Mouse (Mus musculus) hindbrain, embryonic 14.5 days (tissue): ENCODE data around the gene Il27ra. TPM values are rescaled to one million over a fixed set of nuclear protein-coding genes. Genes with fewer than 3 reads are reported as not detected.
A peak's percentile ranks its signal among the peaks of the same experiment; 100 is the strongest.
"Not testable (repeated sequence)": the region's sequence is repeated elsewhere in the genome, so short reads cannot be mapped to it uniquely, and the experiment has no call there.

ENCODE experiments used
- ATAC-seq: fragments of 200-750 bp; cut with Nextera tagmentation; 2 replicates; pipeline ENCODE4 v1.8.0; 2017; ENCODE audit warnings: moderate number of reproducible peaks, mild to moderate bottlenecking, moderate TSS enrichment, moderate library complexity; ENCODE audit not compliant: low FRiP score
- DNase-seq: peaks from one replicate; pipeline ENCODE4 v3.0.0-alpha.2; 2015; ENCODE audit warnings: low spot score
- H3K27ac ChIP-seq: fragments of 300-500 bp; sonication (generic); 2 replicates; pipeline ENCODE4 v1.5.1; 2014; ENCODE audit warnings: mild to moderate bottlenecking, moderate library complexity
- H3K27me3 ChIP-seq: fragments of 300-500 bp; sonication (generic); 2 replicates; pipeline ENCODE4 v1.6.1; 2014; ENCODE audit warnings: mild to moderate bottlenecking, low read length, mixed read lengths; ENCODE audit not compliant: control insufficient read depth, insufficient read depth
- H3K36me3 ChIP-seq: fragments of 300-500 bp; sonication (generic); replicated peaks from 2 replicates; pipeline ENCODE4 v1.6.1; 2014; ENCODE audit not compliant: control insufficient read depth, insufficient read depth
- H3K4me1 ChIP-seq: fragments of 300-500 bp; sonication (generic); replicated peaks from 2 replicates; pipeline ENCODE4 v1.6.1; 2014; ENCODE audit warnings: antibody characterized with exemption, low read length, mixed read lengths; ENCODE audit not compliant: control insufficient read depth, insufficient read depth
- H3K4me2 ChIP-seq: fragments of 300-500 bp; sonication (generic); replicated peaks from 2 replicates; pipeline ENCODE4 v1.6.1; 2014; ENCODE audit warnings: mild to moderate bottlenecking, moderate library complexity
- H3K4me3 ChIP-seq: fragments of 300-500 bp; sonication (generic); replicated peaks from 2 replicates; pipeline ENCODE4 v1.5.1; 2014; ENCODE audit warnings: mild to moderate bottlenecking, low read length
- H3K9ac ChIP-seq: fragments of 300-500 bp; sonication (generic); 2 replicates; pipeline ENCODE4 v1.6.1; 2014
- H3K9me3 ChIP-seq: fragments of 300-500 bp; sonication (generic); 2 replicates; pipeline ENCODE4 v1.6.1; 2016; ENCODE audit warnings: low read length; ENCODE audit not compliant: control insufficient read depth
- WGBS: fragments of 180-500 bp; shearing (Covaris S2); extraction: QIAGEN DNeasy Blood & Tissue Kit; methylation state at CpG from one replicate; pipeline ENCODE4 v1.1.7; 2014; 5-methylcytosine and 5-hydroxymethylcytosine counted together
- polyA plus RNA-seq: library from polyadenylated mRNA; unstranded; fragments of >200 nt; fragmentation: Nextera tagmentation; extraction: Ambion mirVana; gene quantifications from 2 replicates; pipeline ENCODE4 v1.2.1, GENCODE M21; 2014

Gene Il27ra
- polyA plus RNA-seq, 1 experiment from 2014 or later = 0.48 TPM

- Histone ChIP-seq H3K27me3 (peaks cover 7% of the 10 kb centered on the region), H3K9me3 (no peaks in the 10 kb centered on the region), H3K9ac (peak overlapping the region; percentile 81; the same call in 1 of the 2 replicates), H3K27ac (peak overlapping the region; percentile 95; the same call in 1 of the 2 replicates), H3K4me3 (peak overlapping the region; percentile 87), H3K36me3 (peaks cover 47% of the 10 kb centered on the region), H3K4me2 (peak overlapping the region; percentile 86), H3K4me1 (peaks cover 19% of the 10 kb centered on the region)
- 13% methylated on average over 12 of the region's 12 CpGs for WGBS
- no peak for DNase-seq
- ATAC-seq = no peak
Observed at GRCm38 (mm10) chr8:83995973-83996372, 46.4 kb downstream of the Il27ra start.

DNA sequence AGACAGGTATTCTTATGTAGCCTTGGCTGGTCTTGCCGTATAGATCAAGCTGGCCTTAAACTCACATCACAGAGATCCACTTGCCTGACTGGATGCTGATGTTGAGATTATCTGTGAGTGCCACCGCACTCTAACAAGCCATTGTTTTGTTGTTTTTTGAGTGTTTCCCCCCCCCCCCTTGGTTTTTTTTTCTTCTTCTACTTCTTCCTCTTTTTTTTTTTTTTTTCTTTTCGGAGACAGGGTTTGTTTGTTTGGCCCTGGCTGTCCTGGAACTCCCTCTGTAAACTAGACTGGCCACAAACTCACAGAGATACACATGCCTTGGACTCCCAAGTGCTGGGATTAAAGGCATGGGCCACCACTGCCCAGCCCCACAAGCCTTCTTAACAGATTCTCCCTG lies 48.4 kb downstream of the Il27ra start:
- Histone ChIP-seq H3K27ac (no peak overlapping the region), H3K27me3 (no peaks in the 10 kb centered on the region), H3K9me3 (no peaks in the 10 kb centered on the region), H3K4me1 (peaks cover 11% of the 10 kb centered on the region), H3K4me2 (no peak overlapping the region), H3K9ac (no peak overlapping the region), H3K36me3 (peaks cover 50% of the 10 kb centered on the region), H3K4me3 (no peak overlapping the region)
- no peak for ATAC-seq
- WGBS = 92% methylated on average over 3 of the region's 3 CpGs
- DNase-seq = no peak

- Histone ChIP-seq H3K36me3 (peaks cover 66% of the 10 kb centered on the region), H3K27ac (no peak overlapping the region), H3K4me1 (peaks cover 4% of the 10 kb centered on the region; the same call in 1 of the 2 replicates), H3K9ac (no peak overlapping the region), H3K4me2 (no peak overlapping the region), H3K27me3 (no peaks in the 10 kb centered on the region), H3K9me3 (no peaks in the 10 kb centered on the region), H3K4me3 (no peak overlapping the region)
- DNase-seq = no peak
- WGBS = 79% methylated on average over 2 of the region's 2 CpGs
- no peak for ATAC-seq
Observed at GRCm38 (mm10) chr8:83992488-83992887, 49.9 kb downstream of the Il27ra start.

DNA sequence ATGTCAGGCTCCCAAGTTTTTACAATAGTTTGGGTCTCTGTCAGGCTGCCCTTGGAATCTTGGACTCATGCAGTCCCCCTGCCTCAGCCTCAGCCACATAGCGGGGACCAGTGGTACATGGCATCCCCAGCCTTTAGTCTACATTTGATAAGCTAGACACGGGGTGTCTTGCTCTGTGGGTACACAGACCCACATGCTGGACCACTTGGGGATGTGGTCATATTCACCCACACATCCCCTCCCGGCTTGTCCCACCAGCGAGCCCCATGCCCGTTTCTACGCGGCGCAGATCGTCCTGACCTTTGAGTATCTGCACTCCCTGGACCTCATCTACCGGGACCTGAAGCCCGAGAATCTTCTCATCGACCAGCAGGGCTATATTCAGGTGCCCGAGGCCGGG lies 52.2 kb downstream of the Il27ra start:
- H3K4me2 ChIP-seq = no peak overlapping the region
- H3K27me3 ChIP-seq = no peaks in the 10 kb centered on the region
- H3K36me3 ChIP-seq = peaks cover 84% of the 10 kb centered on the region
- ATAC-seq (no peak), DNase-seq (no peak)
- 95% methylated on average over 14 of the region's 14 CpGs for WGBS
- H3K9ac ChIP-seq = no peak overlapping the region
- H3K4me1 ChIP-seq = no peaks in the 10 kb centered on the region
- no peaks in the 10 kb centered on the region for H3K9me3 ChIP-seq
- no peak overlapping the region for H3K4me3 ChIP-seq
- H3K27ac ChIP-seq = no peak overlapping the region

- Histone ChIP-seq H3K27ac (no peak overlapping the region), H3K4me1 (no peaks in the 10 kb centered on the region), H3K36me3 (peaks cover 87% of the 10 kb centered on the region), H3K9ac (no peak overlapping the region), H3K4me2 (no peak overlapping the region), H3K9me3 (no peaks in the 10 kb centered on the region), H3K4me3 (no peak overlapping the region), H3K27me3 (no peaks in the 10 kb centered on the region)
- WGBS = 86% methylated on average over 7 of the region's 7 CpGs
- DNase-seq (no peak), ATAC-seq (no peak)
Observed at GRCm38 (mm10) chr8:83989243-83989642, 53.1 kb downstream of the Il27ra start.

- not testable (repeated sequence) for ATAC-seq, H3K4me2 ChIP-seq, H3K27me3 ChIP-seq, H3K9ac ChIP-seq, H3K9me3 ChIP-seq, H3K4me3 ChIP-seq, H3K27ac ChIP-seq, DNase-seq, H3K4me1 ChIP-seq
- H3K36me3 ChIP-seq = peaks cover 76% of the 10 kb centered on the region
- 96% methylated on average over 2 of the region's 2 CpGs for WGBS
Observed at GRCm38 (mm10) chr8:83983222-83983621, 59.2 kb downstream of the Il27ra start.

- Histone ChIP-seq H3K36me3 (peaks cover 73% of the 10 kb centered on the region), H3K4me3 (no peak overlapping the region)
Observed at GRCm38 (mm10) chr8:83982449-83982848, 59.9 kb downstream of the Il27ra start.

GRCm38 (mm10) chr8:83981533-83981932 lies 60.9 kb downstream of the Il27ra start:
- no peaks in the 10 kb centered on the region for H3K9me3 ChIP-seq

More at GRCm38 (mm10) chr8:83982449-83982848, 59.9 kb downstream of the Il27ra start:
- H3K4me2 ChIP-seq = no peak overlapping the region
- no peak overlapping the region for H3K9ac ChIP-seq
- H3K4me1 ChIP-seq = peaks cover 6% of the 10 kb centered on the region; the same call in 1 of the 2 replicates
- no peaks in the 10 kb centered on the region for H3K9me3 ChIP-seq
- 89% methylated on average over 4 of the region's 4 CpGs for WGBS
- H3K27ac ChIP-seq = no peak overlapping the region
- ATAC-seq (no peak), DNase-seq (no peak)
- H3K27me3 ChIP-seq = no peaks in the 10 kb centered on the region

GRCm38 (mm10) chr8:83980845-83981244 lies 61.5 kb downstream of the Il27ra start:
- Histone ChIP-seq H3K27me3 (no peaks in the 10 kb centered on the region), H3K36me3 (peaks cover 57% of the 10 kb centered on the region), H3K4me2 (no peak overlapping the region), H3K9me3 (no peaks in the 10 kb centered on the region), H3K9ac (no peak overlapping the region), H3K4me3 (no peak overlapping the region), H3K27ac (no peak overlapping the region), H3K4me1 (peaks cover 15% of the 10 kb centered on the region; the same call in 1 of the 2 replicates)
- no peak for DNase-seq
- ATAC-seq = no peak
- WGBS = 87% methylated on average over 8 of the region's 8 CpGs

More at GRCm38 (mm10) chr8:83981533-83981932, 60.9 kb downstream of the Il27ra start:
- no peak overlapping the region for H3K27ac ChIP-seq
- H3K36me3 ChIP-seq = peaks cover 64% of the 10 kb centered on the region
- 97% methylated on average over 7 of the region's 7 CpGs for WGBS
- H3K4me1 ChIP-seq = peaks cover 15% of the 10 kb centered on the region; the same call in 1 of the 2 replicates
- H3K9ac ChIP-seq = no peak overlapping the region
- H3K4me3 ChIP-seq = no peak overlapping the region
- ATAC-seq (no peak), DNase-seq (no peak)
- H3K27me3 ChIP-seq = no peaks in the 10 kb centered on the region
- no peak overlapping the region for H3K4me2 ChIP-seq
